Mouse (Mus musculus): ENCODE measurements around the gene Sin3b. TPM values are rescaled to one million over a fixed set of nuclear protein-coding genes. Genes with fewer than 3 reads are reported as not detected.

Sin3b gene
- total RNA-seq, 1 experiment from 2014 or later, result 127 TPM

Other genes starting within 250 kb of the Sin3b start
- 9.2 and 11.8 TPM in 2 replicates for gene Cherp, start 248.1 kb upstream of the Sin3b start, total RNA-seq (2017)
- gene Slc35e1, start 230.7 kb upstream of the Sin3b start, total RNA-seq (2017), result 25.3 and 30.0 TPM in 2 replicates
- gene Med26, start 175.0 kb upstream of the Sin3b start, total RNA-seq (2017), result 9.4 and 10.5 TPM in 2 replicates
- 57.9 and 91.8 TPM in 2 replicates for gene Smim7, start 152.2 kb upstream of the Sin3b start, total RNA-seq (2017)
- gene Tmem38a, start 151.2 kb upstream of the Sin3b start, total RNA-seq (2017), result 4.1 and 4.2 TPM in 2 replicates
- gene Nwd1, start 76.6 kb upstream of the Sin3b start, total RNA-seq (2017), result 24.4 and 33.3 TPM in 2 replicates
- 27.1 and 37.1 TPM in 2 replicates for gene F2rl3, start 38.6 kb downstream of the Sin3b start, total RNA-seq (2017)